Mouse (Mus musculus) urinary bladder, adult 18-20 months (tissue): Measurements from ENCODE around the gene Cst6.

Experiments
- DNase-seq, 2 experiments: peaks; one replicate each; pipeline ENCODE4 v3.0.0; 2022; ENCODE audit warnings: low spot score in 2 of 2, mixed read lengths in 2 of 2

Cst6 gene

GRCm38 (mm10) chr19:5348526-5349501 is 560 bp downstream of the Cst6 start:
- peak in 1 of 2 experiments; percentile 67 for DNase-seq

- DNase-seq = no peak
Measured at GRCm38 (mm10) chr19:5348064-5348463, 1.3 kb downstream of the Cst6 start.

- DNase-seq = no peak
Measured at GRCm38 (mm10) chr19:5345297-5346131, 3.9 kb downstream of the Cst6 start.

- no peak for DNase-seq
Measured at GRCm38 (mm10) chr19:5341360-5341759, 8.0 kb downstream of the Cst6 start.

GRCm38 (mm10) chr19:5337975-5338374 is 11.4 kb downstream of the Cst6 start:
- peak; percentile 39 to 44 for DNase-seq

- no peak for DNase-seq
Measured at GRCm38 (mm10) chr19:5335441-5335840, 13.9 kb downstream of the Cst6 start, which contains the start of gene Catsper1. Gene Catsper1 (plus strand): TSS chr19:5335741.

- no peak for DNase-seq
Measured at GRCm38 (mm10) chr19:5334741-5335140, 14.6 kb downstream of the Cst6 start.

GRCm38 (mm10) chr19:5327970-5328369 is 21.4 kb downstream of the Cst6 start:
- DNase-seq = peak; percentile 30 to 37

- DNase-seq = no peak
Measured at GRCm38 (mm10) chr19:5323801-5324200, 25.6 kb downstream of the Cst6 start.

- no peak for DNase-seq
Measured at GRCm38 (mm10) chr19:5313189-5313588, 36.2 kb downstream of the Cst6 start.

GRCm38 (mm10) chr19:5309025-5309424 is 40.3 kb downstream of the Cst6 start:
- DNase-seq = no peak

- DNase-seq = no peak
Measured at GRCm38 (mm10) chr19:5306968-5307734, 42.2 kb downstream of the Cst6 start.

GRCm38 (mm10) chr19:5306279-5306678 is 43.1 kb downstream of the Cst6 start:
- DNase-seq = no peak

GRCm38 (mm10) chr19:5302455-5302854 is 46.9 kb downstream of the Cst6 start:
- DNase-seq = no peak

- no peak for DNase-seq
Measured at GRCm38 (mm10) chr19:5300588-5300987, 48.8 kb downstream of the Cst6 start.

- no peak for DNase-seq
Measured at GRCm38 (mm10) chr19:5297903-5298800, 51.2 kb downstream of the Cst6 start, which contains the start of gene Gal3st3. Gene Gal3st3 (plus strand): TSS chr19:5298331.

- no peak for DNase-seq
Measured at GRCm38 (mm10) chr19:5296630-5297029, 52.7 kb downstream of the Cst6 start.

GRCm38 (mm10) chr19:5295736-5296075 is 53.7 kb downstream of the Cst6 start:
- DNase-seq = no peak

GRCm38 (mm10) chr19:5294972-5295735 is 54.2 kb downstream of the Cst6 start, which contains the start of gene Sf3b2:
Gene Sf3b2 (minus strand): TSS chr19:5295455.
- DNase-seq = peak; percentile 91 to 99
